Mouse (Mus musculus) ES-Bruce4 (cell line): ENCODE data around the gene Srprb.
A peak's percentile ranks its signal among the peaks of the same experiment; 100 is the strongest.
"Not testable (repeated sequence)": the region's sequence is repeated elsewhere in the genome, so short reads cannot be mapped to it uniquely, and the experiment has no call there.

Experiments used
- CTCF ChIP-seq: IDR thresholded peaks from one replicate; pipeline ENCODE4 v1.8.1; 2011; ENCODE audit warnings: low read depth, low read length
- EP300 ChIP-seq: IDR thresholded peaks from 2 replicates; pipeline ENCODE4 v1.6.1; 2011; ENCODE audit warnings: low read depth, low read length; ENCODE audit not compliant: insufficient read depth
- POLR2A ChIP-seq: IDR thresholded peaks from one replicate; pipeline ENCODE4 v1.8.1; 2011; ENCODE audit warnings: low read length; ENCODE audit not compliant: insufficient read depth

GRCm38 (mm10) chr9:103155158-103155557 lies 46.8 kb downstream of the Srprb start:
- not testable (repeated sequence) for TF ChIP-seq CTCF, POLR2A
- peak; percentile 41; the same call in 1 of the 2 replicates for TF ChIP-seq EP300
